Mouse (Mus musculus) midbrain, postnatal 0 days (tissue): ENCODE results near the gene Trmt10a. TPM values are rescaled to one million over a fixed set of nuclear protein-coding genes. Genes with fewer than 3 reads are reported as not detected.

ENCODE experiments used
- ATAC-seq: fragments of 200-750 bp; cut with Nextera tagmentation; 2 replicates; pipeline ENCODE4 v1.8.0; 2017; ENCODE audit warnings: moderate number of reproducible peaks, mild to moderate bottlenecking, moderate TSS enrichment, moderate library complexity; ENCODE audit not compliant: low FRiP score
- DNase-seq: peaks from one replicate; pipeline ENCODE4 v3.0.0-alpha.2; 2015; ENCODE audit warnings: low spot score
- H3K27ac ChIP-seq: fragments of 300-500 bp; sonication (generic); 2 replicates; pipeline ENCODE4 v1.5.1; 2014; ENCODE audit warnings: low read depth, mild to moderate bottlenecking, low read length, mixed read lengths
- H3K27me3 ChIP-seq: fragments of 300-500 bp; sonication (generic); 2 replicates; pipeline ENCODE4 v1.6.1; 2014; ENCODE audit warnings: low read length, control low read depth, mixed read lengths; ENCODE audit not compliant: insufficient read depth
- H3K36me3 ChIP-seq: fragments of 300-500 bp; sonication (generic); 2 replicates; pipeline ENCODE4 v1.6.1; 2014; ENCODE audit warnings: low read length, control low read depth, mixed read lengths; ENCODE audit not compliant: insufficient read depth
- H3K4me1 ChIP-seq: fragments of 300-500 bp; sonication (generic); 2 replicates; pipeline ENCODE4 v1.6.1; 2014; ENCODE audit warnings: mild to moderate bottlenecking, control low read depth, antibody characterized with exemption, low read length, mixed read lengths; ENCODE audit not compliant: insufficient read depth
- H3K4me2 ChIP-seq: fragments of 300-500 bp; sonication (generic); 2 replicates; pipeline ENCODE4 v1.6.1; 2014; ENCODE audit warnings: low read depth, mild to moderate bottlenecking, low read length, mixed read lengths; ENCODE audit not compliant: poor library complexity, severe bottlenecking
- H3K4me3 ChIP-seq: fragments of 300-500 bp; sonication (generic); 2 replicates; pipeline ENCODE4 v1.5.1; 2014; ENCODE audit warnings: low read depth, mild to moderate bottlenecking, low read length, moderate library complexity
- H3K9ac ChIP-seq: fragments of 300-500 bp; sonication (generic); replicated peaks from 2 replicates; pipeline ENCODE4 v1.6.1; 2014; ENCODE audit warnings: mild to moderate bottlenecking, low read length, moderate library complexity, mixed read lengths; ENCODE audit not compliant: poor library complexity, severe bottlenecking
- H3K9me3 ChIP-seq: fragments of 300-500 bp; sonication (generic); 2 replicates; pipeline ENCODE4 v1.6.1; 2016; ENCODE audit warnings: low read length, control low read depth
- CTCF ChIP-seq: IDR thresholded peaks from 2 replicates; pipeline ENCODE4 v1.5.1; 2016; ENCODE audit warnings: antibody characterized with exemption, mild to moderate bottlenecking
- WGBS: fragments of 180-500 bp; shearing (Covaris S2); extraction: QIAGEN DNeasy Blood & Tissue Kit; methylation state at CpG from one replicate; pipeline ENCODE4 v1.1.7; 2014; 5-methylcytosine and 5-hydroxymethylcytosine counted together
- polyA plus RNA-seq: library from polyadenylated mRNA; unstranded; fragments of >200 nt; fragmentation: Nextera tagmentation; extraction: Ambion mirVana; gene quantifications from 2 replicates; pipeline ENCODE4 v1.2.1, GENCODE M21; 2015
- total RNA-seq: library from RNA; depleted of rRNA; stranded (reverse); fragments of >200 nt; gene quantifications from 2 replicates; pipeline ENCODE4 v1.2.3, GENCODE M21; 2014

Trmt10a gene
- total and polyA plus RNA-seq, 2 experiments from 2014 or later = 2.5 to 9.5 TPM

GRCm38 (mm10) chr3:138139663-138140062 is 3.6 kb upstream of the Trmt10a start:
- H3K27me3 ChIP-seq = no peaks in the 10 kb centered on the region
- no peak overlapping the region for H3K4me3 ChIP-seq
- no peak for ATAC-seq
- TF ChIP-seq CTCF = no peak
- H3K9ac ChIP-seq = no peak overlapping the region
- no peaks in the 10 kb centered on the region for H3K4me1 ChIP-seq
- no peak for DNase-seq
- H3K27ac ChIP-seq = no peak overlapping the region
- no peak overlapping the region for H3K4me2 ChIP-seq
- H3K9me3 ChIP-seq = no peaks in the 10 kb centered on the region
- H3K36me3 ChIP-seq = no peaks in the 10 kb centered on the region
- WGBS = 95% methylated on average over 6 of the region's 6 CpGs

- no peak overlapping the region for H3K9ac ChIP-seq
- H3K4me1 ChIP-seq = no peaks in the 10 kb centered on the region
- H3K27ac ChIP-seq = no peak overlapping the region
- no peak for TF ChIP-seq CTCF
- no peaks in the 10 kb centered on the region for H3K36me3 ChIP-seq
- H3K9me3 ChIP-seq = no peaks in the 10 kb centered on the region
- WGBS = 57% methylated on average over 4 of the region's 4 CpGs
- DNase-seq = no peak
- peak overlapping the region; percentile 57 for H3K4me3 ChIP-seq
- no peak for ATAC-seq
- H3K4me2 ChIP-seq = peak overlapping the region; percentile 39
- no peaks in the 10 kb centered on the region for H3K27me3 ChIP-seq
These were observed 1.1 kb upstream of the Trmt10a start for GRCm38 (mm10) chr3:138142052-138142732.

GRCm38 (mm10) chr3:138142733-138143314 is 424 bp upstream of the Trmt10a start:
- Histone ChIP-seq H3K9me3 (no peaks in the 10 kb centered on the region), H3K4me3 (peak overlapping the region; percentile 57), H3K4me1 (no peaks in the 10 kb centered on the region), H3K27me3 (no peaks in the 10 kb centered on the region), H3K36me3 (no peaks in the 10 kb centered on the region), H3K4me2 (peak overlapping the region; percentile 39), H3K9ac (peak overlapping the region; percentile 74), H3K27ac (peak overlapping the region; percentile 94)
- no peak for ATAC-seq
- WGBS = 7% methylated on average over 12 of the region's 12 CpGs
- no peak for TF ChIP-seq CTCF
- no peak for DNase-seq

GRCm38 (mm10) chr3:138144060-138144641 is 903 bp downstream of the Trmt10a start:
- no peak for TF ChIP-seq CTCF

GRCm38 (mm10) chr3:138144642-138145171 is 1.5 kb downstream of the Trmt10a start, which contains the start of gene Mttp:
Gene Mttp, minus strand, starts transcription at chr3:138144968.
- H3K27ac ChIP-seq = peak within 1 kb of the TSS; percentile 94
- peak within 1 kb of the TSS; percentile 71 for H3K9ac ChIP-seq
- H3K4me3 ChIP-seq = peak within 1 kb of the TSS; percentile 57
- peak within 1 kb of the TSS; percentile 60 for H3K4me2 ChIP-seq
- 2% methylated on average over 8 of the region's 8 CpGs for whole genome bisulfite sequencing
- no peaks in the 10 kb centered on the region for H3K9me3 ChIP-seq
- peak; percentile 86 for TF ChIP-seq CTCF
- DNase-seq (peak; percentile 93), ATAC-seq (no peak)
- no peaks in the 10 kb centered on the region for H3K4me1 ChIP-seq
- no peaks in the 10 kb centered on the region for H3K27me3 ChIP-seq
- peaks cover 4% of the 10 kb centered on the region; the same call in 1 of the 2 replicates for H3K36me3 ChIP-seq

More at GRCm38 (mm10) chr3:138144060-138144641, 903 bp downstream of the Trmt10a start:
- H3K9me3 ChIP-seq = no peaks in the 10 kb centered on the region
- peak overlapping the region; percentile 60 for H3K4me2 ChIP-seq
- H3K4me1 ChIP-seq = no peaks in the 10 kb centered on the region
- ATAC-seq = no peak
- WGBS = under 1% methylated on average over 18 of the region's 18 CpGs
- no peaks in the 10 kb centered on the region for H3K36me3 ChIP-seq
- peak overlapping the region; percentile 71 for H3K9ac ChIP-seq
- peak overlapping the region; percentile 94 for H3K27ac ChIP-seq
- peak; percentile 27 for DNase-seq
- H3K4me3 ChIP-seq = peak overlapping the region; percentile 57
- no peaks in the 10 kb centered on the region for H3K27me3 ChIP-seq
